Mouse (Mus musculus) left cerebral cortex, adult 9 months (tissue): ENCODE measurements around the gene Rhbdl1.
A peak's percentile ranks its signal among the peaks of the same experiment; 100 is the strongest.

ENCODE experiments used
- DNase-seq, 2 experiments: peaks; one replicate each; pipeline ENCODE4 v3.0.0; 2022; ENCODE audit warnings: low spot score in 2 of 2

Rhbdl1 gene

GRCm38 (mm10) chr17:25794998-25795397, 42.1 kb downstream of the Rhbdl1 start:
- no peak for DNase-seq

- DNase-seq = no peak
These were observed 42.9 kb downstream of the Rhbdl1 start for GRCm38 (mm10) chr17:25794197-25794596.

GRCm38 (mm10) chr17:25792615-25793014, 44.5 kb downstream of the Rhbdl1 start, which contains the start of gene Fam173a:
Fam173a (minus strand) TSS chr17:25792901.
- DNase-seq = peak in 1 of 2 experiments; percentile 72

GRCm38 (mm10) chr17:25791843-25792527, 45.1 kb downstream of the Rhbdl1 start:
- peak in 1 of 2 experiments; percentile 87 for DNase-seq

- no peak for DNase-seq
These were observed 45.7 kb downstream of the Rhbdl1 start for GRCm38 (mm10) chr17:25791320-25791842.

- no peak for DNase-seq
These were observed 50.2 kb downstream of the Rhbdl1 start for GRCm38 (mm10) chr17:25786781-25787504.

- no peak for DNase-seq
These were observed 50.8 kb downstream of the Rhbdl1 start, which contains the start of gene Ccdc78 for GRCm38 (mm10) chr17:25786280-25786679. Ccdc78 (plus strand) TSS chr17:25786580.

- peak; percentile 85 to 98 for DNase-seq
These were observed 51.8 kb downstream of the Rhbdl1 start, which contains the start of gene Haghl for GRCm38 (mm10) chr17:25785281-25785745. Haghl (minus strand) TSS chr17:25785673.
